Mouse (Mus musculus): ENCODE measurements around the gene Gfi1. TPM values are rescaled to one million over a fixed set of nuclear protein-coding genes. Genes with fewer than 3 reads are reported as not detected.

Gene Gfi1
- total RNA-seq, 4 experiments from 2014 or later, result not detected

DNA sequence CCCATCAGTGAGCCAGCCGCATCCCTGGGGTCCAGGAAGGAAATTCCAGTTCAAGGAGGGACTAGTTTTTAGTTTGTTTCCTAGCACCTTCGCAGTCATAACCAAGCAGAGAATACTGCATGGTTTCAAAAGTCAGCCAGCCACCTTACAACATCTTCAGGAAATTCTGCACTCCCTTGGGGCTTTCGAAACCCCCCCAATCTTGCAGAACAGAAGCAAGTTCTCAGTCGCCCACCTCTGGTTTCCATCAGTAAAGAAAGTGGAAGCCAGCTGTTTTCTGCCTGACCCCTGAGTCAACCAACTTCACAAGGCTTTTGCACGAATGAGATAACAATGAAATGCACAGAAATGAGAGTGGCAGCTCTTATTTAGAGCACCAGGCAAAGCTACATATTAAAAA is 47.4 kb downstream of the Gfi1 start:
- no peak for DNase-seq (ENCODE audit: low spot score in 2 of 2)

Other genes starting within 250 kb of the Gfi1 start
- gene Gm42669, start 218.4 kb downstream of the Gfi1 start, total RNA-seq (2022), result under 1 TPM in 3 of 4 experiments, not detected in 1; 0.21 to 0.39 (median 0.38) TPM
- 1 to 10 TPM in 2 of 4 experiments, under 1 TPM in 2; 0.61 to 1.2 (median 1.0) TPM for gene 1700028K03Rik, start 191.3 kb downstream of the Gfi1 start, total RNA-seq (2022)
- 10 to 100 TPM; 20.3 to 26.4 (median 22.6) TPM for gene Rpap2, start 128.7 kb downstream of the Gfi1 start, total RNA-seq (2022)
- gene Glmn, start 128.1 kb downstream of the Gfi1 start, total RNA-seq (2022), result 10 to 100 TPM; 14.8 to 19.3 (median 16.2) TPM
- not detected for gene Ube2d2b, start 104.1 kb upstream of the Gfi1 start, total RNA-seq (2022)
- 10 to 100 TPM; 64.9 to 75.5 (median 68.0) TPM for gene Evi5, start 149.1 kb upstream of the Gfi1 start, total RNA-seq (2022)
- 10 to 100 TPM; 62.0 to 75.5 (median 66.3) TPM for gene Rpl5, start 174.5 kb upstream of the Gfi1 start, total RNA-seq (2022)